Mouse (Mus musculus): Measurements from ENCODE around the gene Rpl27. TPM values are rescaled to one million over a fixed set of nuclear protein-coding genes. Genes with fewer than 3 reads are reported as not detected.

Rpl27 gene
- polyA plus RNA-seq (2014; fragmentation: Illumina TruSeq; extraction: RNeasy Lipid Tissue Mini Kit (QIAGEN cat#74804); ENCODE audit: insufficient read depth, low read depth, low replicate concordance): 823 TPM

GRCm38 (mm10) chr11:101442127-101442693 lies at the start of gene Rpl27:
Gene Rpl27 (plus strand): TSS chr11:101442298.

GRCm38 (mm10) chr11:101417101-101417855 lies 24.8 kb upstream of the Rpl27 start, which contains the start of gene Aarsd1:
Gene Aarsd1 (minus strand): TSS chr11:101417615.

GRCm38 (mm10) chr11:101424105-101424851 lies 17.8 kb upstream of the Rpl27 start, which contains the start of gene Gm27029:
Gene Gm27029 (minus strand): TSS chr11:101424796.

GRCm38 (mm10) chr11:101424925-101425813 lies 16.9 kb upstream of the Rpl27 start, which contains the start of the genes Rundc1 and Ptges3l:
Gene Rundc1 (plus strand): TSS chr11:101425085.
Gene Ptges3l (minus strand): TSS chr11:101425333.

GRCm38 (mm10) chr11:101448274-101448746 lies 6.2 kb downstream of the Rpl27 start, which contains the start of gene Ifi35:
Gene Ifi35 (plus strand): TSS chr11:101448407.

GRCm38 (mm10) chr11:101464211-101465100 lies 22.4 kb downstream of the Rpl27 start, which contains the start of gene Rnd2:
Gene Rnd2 (plus strand): TSS chr11:101464999.

GRCm38 (mm10) chr11:101465869-101466551 lies 23.9 kb downstream of the Rpl27 start, which contains the start of gene Vat1:
Gene Vat1 (minus strand): TSS chr11:101466230.

Other genes starting within 250 kb of the Rpl27 start
- 23.4 TPM for gene Ezh1, start 215.8 kb upstream of the Rpl27 start, polyA plus RNA-seq (2014; fragmentation: Illumina TruSeq; extraction: RNeasy Lipid Tissue Mini Kit (QIAGEN cat#74804); ENCODE audit: insufficient read depth, low read depth, low replicate concordance)
- gene Ramp2, start 196.3 kb upstream of the Rpl27 start, polyA plus RNA-seq (2014; fragmentation: Illumina TruSeq; extraction: RNeasy Lipid Tissue Mini Kit (QIAGEN cat#74804); ENCODE audit: insufficient read depth, low read depth, low replicate concordance): 682 TPM
- 121 TPM for gene Vps25, start 188.6 kb upstream of the Rpl27 start, polyA plus RNA-seq (2014; fragmentation: Illumina TruSeq; extraction: RNeasy Lipid Tissue Mini Kit (QIAGEN cat#74804); ENCODE audit: insufficient read depth, low read depth, low replicate concordance)
- gene Wnk4, start 181.7 kb upstream of the Rpl27 start, polyA plus RNA-seq (2014; fragmentation: Illumina TruSeq; extraction: RNeasy Lipid Tissue Mini Kit (QIAGEN cat#74804); ENCODE audit: insufficient read depth, low read depth, low replicate concordance): 9.4 TPM
- gene Cntd1, start 163.3 kb upstream of the Rpl27 start, polyA plus RNA-seq (2014; fragmentation: Illumina TruSeq; extraction: RNeasy Lipid Tissue Mini Kit (QIAGEN cat#74804); ENCODE audit: insufficient read depth, low read depth, low replicate concordance): 0.25 TPM
- gene Coa3, start 163.2 kb upstream of the Rpl27 start, polyA plus RNA-seq (2014; fragmentation: Illumina TruSeq; extraction: RNeasy Lipid Tissue Mini Kit (QIAGEN cat#74804); ENCODE audit: insufficient read depth, low read depth, low replicate concordance): 157 TPM
- gene Becn1, start 140.0 kb upstream of the Rpl27 start, polyA plus RNA-seq (2014; fragmentation: Illumina TruSeq; extraction: RNeasy Lipid Tissue Mini Kit (QIAGEN cat#74804); ENCODE audit: insufficient read depth, low read depth, low replicate concordance): 89.2 TPM
- gene Psme3, start 126.1 kb upstream of the Rpl27 start, polyA plus RNA-seq (2014; fragmentation: Illumina TruSeq; extraction: RNeasy Lipid Tissue Mini Kit (QIAGEN cat#74804); ENCODE audit: insufficient read depth, low read depth, low replicate concordance): 33.8 TPM
- 0.70 TPM for gene Aoc2, start 117.2 kb upstream of the Rpl27 start, polyA plus RNA-seq (2014; fragmentation: Illumina TruSeq; extraction: RNeasy Lipid Tissue Mini Kit (QIAGEN cat#74804); ENCODE audit: insufficient read depth, low read depth, low replicate concordance)
- gene Aoc3, start 111.7 kb upstream of the Rpl27 start, polyA plus RNA-seq (2014; fragmentation: Illumina TruSeq; extraction: RNeasy Lipid Tissue Mini Kit (QIAGEN cat#74804); ENCODE audit: insufficient read depth, low read depth, low replicate concordance): 4.7 TPM
- not detected for gene G6pc, start 74.7 kb upstream of the Rpl27 start, polyA plus RNA-seq (2014; fragmentation: Illumina TruSeq; extraction: RNeasy Lipid Tissue Mini Kit (QIAGEN cat#74804); ENCODE audit: insufficient read depth, low read depth, low replicate concordance)
- gene Aarsd1, start 24.7 kb upstream of the Rpl27 start, polyA plus RNA-seq (2014; fragmentation: Illumina TruSeq; extraction: RNeasy Lipid Tissue Mini Kit (QIAGEN cat#74804); ENCODE audit: insufficient read depth, low read depth, low replicate concordance): 26.8 TPM
- gene Gm27029, start 17.5 kb upstream of the Rpl27 start, polyA plus RNA-seq (2014; fragmentation: Illumina TruSeq; extraction: RNeasy Lipid Tissue Mini Kit (QIAGEN cat#74804); ENCODE audit: insufficient read depth, low read depth, low replicate concordance): 2.7 TPM
- 10.9 TPM for gene Rundc1, start 17.2 kb upstream of the Rpl27 start, polyA plus RNA-seq (2014; fragmentation: Illumina TruSeq; extraction: RNeasy Lipid Tissue Mini Kit (QIAGEN cat#74804); ENCODE audit: insufficient read depth, low read depth, low replicate concordance)
- 5.4 TPM for gene Ptges3l, start 17.0 kb upstream of the Rpl27 start, polyA plus RNA-seq (2014; fragmentation: Illumina TruSeq; extraction: RNeasy Lipid Tissue Mini Kit (QIAGEN cat#74804); ENCODE audit: insufficient read depth, low read depth, low replicate concordance)
- gene Ifi35, start 6.1 kb downstream of the Rpl27 start, polyA plus RNA-seq (2014; fragmentation: Illumina TruSeq; extraction: RNeasy Lipid Tissue Mini Kit (QIAGEN cat#74804); ENCODE audit: insufficient read depth, low read depth, low replicate concordance): 80.7 TPM
- gene Rnd2, start 22.7 kb downstream of the Rpl27 start, polyA plus RNA-seq (2014; fragmentation: Illumina TruSeq; extraction: RNeasy Lipid Tissue Mini Kit (QIAGEN cat#74804); ENCODE audit: insufficient read depth, low read depth, low replicate concordance): 19.0 TPM
- 86.7 TPM for gene Vat1, start 23.9 kb downstream of the Rpl27 start, polyA plus RNA-seq (2014; fragmentation: Illumina TruSeq; extraction: RNeasy Lipid Tissue Mini Kit (QIAGEN cat#74804); ENCODE audit: insufficient read depth, low read depth, low replicate concordance)
- gene Brca1, start 109.7 kb downstream of the Rpl27 start, polyA plus RNA-seq (2014; fragmentation: Illumina TruSeq; extraction: RNeasy Lipid Tissue Mini Kit (QIAGEN cat#74804); ENCODE audit: insufficient read depth, low read depth, low replicate concordance): 0.28 TPM
- gene Nbr1, start 109.9 kb downstream of the Rpl27 start, polyA plus RNA-seq (2014; fragmentation: Illumina TruSeq; extraction: RNeasy Lipid Tissue Mini Kit (QIAGEN cat#74804); ENCODE audit: insufficient read depth, low read depth, low replicate concordance): 33.6 TPM
- 12.7 TPM for gene Tmem106a, start 139.9 kb downstream of the Rpl27 start, polyA plus RNA-seq (2014; fragmentation: Illumina TruSeq; extraction: RNeasy Lipid Tissue Mini Kit (QIAGEN cat#74804); ENCODE audit: insufficient read depth, low read depth, low replicate concordance)
- gene Gm11634, start 157.0 kb downstream of the Rpl27 start, polyA plus RNA-seq (2014; fragmentation: Illumina TruSeq; extraction: RNeasy Lipid Tissue Mini Kit (QIAGEN cat#74804); ENCODE audit: insufficient read depth, low read depth, low replicate concordance): not detected
- 54.6 TPM for gene Rdm1, start 184.9 kb downstream of the Rpl27 start, polyA plus RNA-seq (2014; fragmentation: Illumina TruSeq; extraction: RNeasy Lipid Tissue Mini Kit (QIAGEN cat#74804); ENCODE audit: insufficient read depth, low read depth, low replicate concordance)
- gene Arl4d, start 223.2 kb downstream of the Rpl27 start, polyA plus RNA-seq (2014; fragmentation: Illumina TruSeq; extraction: RNeasy Lipid Tissue Mini Kit (QIAGEN cat#74804); ENCODE audit: insufficient read depth, low read depth, low replicate concordance): 84.0 TPM